Mouse (Mus musculus): Measurements from ENCODE around the gene 1700016D06Rik.

DNA sequence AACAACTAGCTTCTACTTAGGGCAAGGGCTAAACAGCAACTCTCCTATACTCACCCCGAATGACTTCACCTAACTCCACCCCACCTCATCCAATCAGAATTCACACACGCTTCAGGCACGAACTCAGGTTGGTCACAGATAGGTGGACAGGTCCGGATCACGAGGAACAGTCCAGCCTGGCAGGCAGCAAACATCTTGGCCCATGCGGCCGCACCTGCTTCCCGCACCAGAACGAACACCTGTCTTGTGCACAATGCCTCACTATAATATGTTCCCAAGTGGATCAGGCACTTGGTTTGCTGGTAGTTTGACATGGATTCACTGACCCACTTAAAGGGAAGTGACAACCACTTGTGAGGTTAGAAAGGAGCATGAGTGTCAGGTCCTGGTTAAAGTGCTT, 92.0 kb downstream of the 1700016D06Rik start:
- TF ChIP-seq CTCF (IDR thresholded peaks at IDR 0.05; ENCODE audit: control insufficient read depth, insufficient read depth, low read length) (no peak), POLR2A (IDR thresholded peaks at IDR 0.05; ENCODE audit: borderline replicate concordance, control insufficient read depth, low read depth, low read length) (no peak)

Measured in bone marrow, adult 2 months (tissue).